Mouse (Mus musculus) intestine, embryonic 16.5 days (tissue): ENCODE results near the gene Selplg. TPM values are rescaled to one million over a fixed set of nuclear protein-coding genes. Genes with fewer than 3 reads are reported as not detected.
A peak's percentile ranks its signal among the peaks of the same experiment; 100 is the strongest.
"Not testable (repeated sequence)": the region's sequence is repeated elsewhere in the genome, so short reads cannot be mapped to it uniquely, and the experiment has no call there.

Source experiments
- ATAC-seq: fragments of 200-750 bp; cut with Nextera tagmentation; 2 replicates; pipeline ENCODE4 v1.8.0; 2017; ENCODE audit warnings: moderate TSS enrichment, moderate library complexity
- H3K27ac ChIP-seq: fragments of 300-500 bp; sonication (generic); 2 replicates; pipeline ENCODE4 v1.5.1; 2014; ENCODE audit warnings: mild to moderate bottlenecking, low read length
- H3K27me3 ChIP-seq: fragments of 300-500 bp; sonication (generic); replicated peaks from 2 replicates; pipeline ENCODE4 v1.6.1; 2014; ENCODE audit warnings: low read length, control low read depth, mixed read lengths; ENCODE audit not compliant: control insufficient read depth, insufficient read depth
- H3K36me3 ChIP-seq: fragments of 300-500 bp; sonication (generic); 2 replicates; pipeline ENCODE4 v1.6.1; 2014; ENCODE audit warnings: low read length, control low read depth; ENCODE audit not compliant: control insufficient read depth, insufficient read depth
- H3K4me1 ChIP-seq: fragments of 300-500 bp; sonication (generic); 2 replicates; pipeline ENCODE4 v1.6.1; 2014; ENCODE audit warnings: low read length, control low read depth, mixed read lengths; ENCODE audit not compliant: control insufficient read depth, insufficient read depth
- H3K4me2 ChIP-seq: fragments of 300-500 bp; sonication (generic); 2 replicates; pipeline ENCODE4 v1.6.1; 2014; ENCODE audit warnings: low read depth, low read length, control low read depth
- H3K4me3 ChIP-seq: fragments of 300-500 bp; sonication (generic); 2 replicates; pipeline ENCODE4 v1.5.1; 2014; ENCODE audit warnings: mild to moderate bottlenecking, low read length
- H3K9ac ChIP-seq: fragments of 300-500 bp; sonication (generic); 2 replicates; pipeline ENCODE4 v1.6.1; 2014; ENCODE audit warnings: low read depth, low read length
- H3K9me3 ChIP-seq: fragments of 300-500 bp; sonication (generic); 2 replicates; pipeline ENCODE4 v1.6.1; 2016; ENCODE audit warnings: low read length, control low read depth; ENCODE audit not compliant: control insufficient read depth
- WGBS: fragments of 180-500 bp; shearing (Covaris S2); extraction: QIAGEN DNeasy Blood & Tissue Kit; methylation state at CpG from one replicate; pipeline ENCODE4 v1.1.7; 2014; 5-methylcytosine and 5-hydroxymethylcytosine counted together
- polyA plus RNA-seq: library from polyadenylated mRNA; unstranded; fragments of >200 nt; fragmentation: Nextera tagmentation; extraction: Ambion mirVana; gene quantifications from 2 replicates; pipeline ENCODE4 v1.2.1, GENCODE M21; 2015

Gene Selplg
- polyA plus RNA-seq, 1 experiment from 2014 or later: 6.8 TPM

GRCm38 (mm10) chr5:113781254-113781653, 51.2 kb downstream of the Selplg start:
- H3K27ac ChIP-seq: no peak overlapping the region
- no peaks in the 10 kb centered on the region for H3K27me3 ChIP-seq
- peaks cover 6% of the 10 kb centered on the region for H3K4me1 ChIP-seq
- no peaks in the 10 kb centered on the region for H3K9me3 ChIP-seq
- no peak overlapping the region for H3K4me2 ChIP-seq
- no peak overlapping the region for H3K9ac ChIP-seq
- peaks cover 4% of the 10 kb centered on the region; the same call in 1 of the 2 replicates for H3K36me3 ChIP-seq
- ATAC-seq: no peak
- 67% methylated on average over 7 of the region's 7 CpGs for WGBS
- no peak overlapping the region for H3K4me3 ChIP-seq

DNA sequence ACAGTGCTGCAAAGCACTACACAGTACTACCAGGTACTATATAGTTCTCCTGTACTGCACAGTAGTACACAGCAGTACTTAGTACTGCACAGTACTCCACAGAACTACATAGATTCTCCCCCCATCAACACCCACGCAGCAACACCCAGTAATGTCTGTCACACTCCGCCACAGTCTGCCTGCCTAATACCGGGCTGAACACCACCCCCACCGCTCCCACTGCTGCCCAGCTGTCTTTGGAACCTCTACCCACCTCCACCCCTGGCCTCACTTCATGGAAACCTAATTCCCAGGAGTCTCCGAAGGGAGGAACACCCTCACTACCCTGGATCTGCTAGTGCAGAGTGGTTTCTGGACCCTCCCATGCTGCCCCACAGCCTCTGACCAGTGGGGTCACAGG, 51.7 kb downstream of the Selplg start:
- 86% methylated on average over 5 of the region's 5 CpGs for WGBS
- no peaks in the 10 kb centered on the region for H3K27me3 ChIP-seq
- H3K4me2 ChIP-seq: no peak overlapping the region
- peaks cover 6% of the 10 kb centered on the region for H3K4me1 ChIP-seq
- ATAC-seq: no peak
- peaks cover 8% of the 10 kb centered on the region for H3K36me3 ChIP-seq
- H3K4me3 ChIP-seq: no peak overlapping the region
- H3K27ac ChIP-seq: no peak overlapping the region
- H3K9ac ChIP-seq: no peak overlapping the region
- no peaks in the 10 kb centered on the region for H3K9me3 ChIP-seq

GRCm38 (mm10) chr5:113780082-113780752, 52.2 kb downstream of the Selplg start:
- H3K27ac ChIP-seq: no peak overlapping the region
- no peak overlapping the region for H3K4me2 ChIP-seq
- peaks cover 12% of the 10 kb centered on the region for H3K36me3 ChIP-seq
- no peaks in the 10 kb centered on the region for H3K9me3 ChIP-seq
- 94% methylated on average over 3 of the region's 3 CpGs for WGBS
- H3K27me3 ChIP-seq: no peaks in the 10 kb centered on the region
- no peak overlapping the region for H3K9ac ChIP-seq
- no peak overlapping the region for H3K4me3 ChIP-seq
- H3K4me1 ChIP-seq: peaks cover 6% of the 10 kb centered on the region
- no peak for ATAC-seq

- no peaks in the 10 kb centered on the region for H3K9me3 ChIP-seq
- ATAC-seq: no peak
- 80% methylated on average over 5 of the region's 5 CpGs for WGBS
- no peak overlapping the region for H3K4me3 ChIP-seq
- H3K27ac ChIP-seq: no peak overlapping the region
- H3K4me2 ChIP-seq: no peak overlapping the region
- no peak overlapping the region for H3K9ac ChIP-seq
- H3K36me3 ChIP-seq: peaks cover 17% of the 10 kb centered on the region
- H3K27me3 ChIP-seq: no peaks in the 10 kb centered on the region
- peaks cover 6% of the 10 kb centered on the region for H3K4me1 ChIP-seq
Measured at GRCm38 (mm10) chr5:113779569-113779968, 52.9 kb downstream of the Selplg start.

- H3K9ac ChIP-seq, H3K9me3 ChIP-seq, H3K4me2 ChIP-seq, H3K4me3 ChIP-seq, H3K27me3 ChIP-seq, H3K27ac ChIP-seq, ATAC-seq: not testable (repeated sequence)
- Histone ChIP-seq H3K4me1 (peaks cover 11% of the 10 kb centered on the region), H3K36me3 (peaks cover 17% of the 10 kb centered on the region)
- 86% methylated on average over 8 of the region's 8 CpGs for WGBS
Measured at GRCm38 (mm10) chr5:113777728-113778127, 54.7 kb downstream of the Selplg start.

DNA sequence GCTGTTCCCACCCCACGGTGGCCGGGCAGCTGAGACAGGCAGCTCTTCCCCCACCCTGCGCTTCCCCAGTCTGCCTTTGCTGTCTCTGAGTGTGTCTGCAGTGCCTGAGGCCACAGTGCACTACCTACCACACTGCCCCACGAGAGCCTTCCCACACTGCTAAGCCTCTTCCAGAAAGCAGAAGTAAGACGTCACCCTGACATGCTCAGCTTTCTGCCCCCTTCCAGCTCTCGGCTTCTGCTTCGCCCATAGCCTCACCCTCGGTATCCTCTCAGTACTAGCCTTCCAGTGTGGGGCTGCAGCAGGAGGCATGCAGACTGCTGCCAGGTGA, 55.6 kb downstream of the Selplg start:
- no peak overlapping the region for H3K27ac ChIP-seq
- H3K9me3 ChIP-seq: no peaks in the 10 kb centered on the region
- WGBS: 88% methylated on average over 8 of the region's 8 CpGs
- H3K36me3 ChIP-seq: peaks cover 17% of the 10 kb centered on the region
- H3K4me2 ChIP-seq: no peak overlapping the region
- H3K9ac ChIP-seq: no peak overlapping the region
- H3K27me3 ChIP-seq: no peaks in the 10 kb centered on the region
- no peak for ATAC-seq
- no peak overlapping the region for H3K4me3 ChIP-seq
- peaks cover 11% of the 10 kb centered on the region for H3K4me1 ChIP-seq

- no peak overlapping the region for H3K27ac ChIP-seq
- no peak overlapping the region for H3K4me3 ChIP-seq
- peaks cover 17% of the 10 kb centered on the region for H3K36me3 ChIP-seq
- no peak overlapping the region for H3K4me2 ChIP-seq
- ATAC-seq: no peak
- no peaks in the 10 kb centered on the region for H3K9me3 ChIP-seq
- 88% methylated on average over 15 of the region's 15 CpGs for WGBS
- H3K27me3 ChIP-seq: no peaks in the 10 kb centered on the region
- peaks cover 11% of the 10 kb centered on the region for H3K4me1 ChIP-seq
- no peak overlapping the region for H3K9ac ChIP-seq
Measured at GRCm38 (mm10) chr5:113776128-113776895, 56.1 kb downstream of the Selplg start.

GRCm38 (mm10) chr5:113775585-113775984, 56.9 kb downstream of the Selplg start:
- Histone ChIP-seq H3K4me1 (peaks cover 11% of the 10 kb centered on the region), H3K9ac (no peak overlapping the region), H3K27me3 (no peaks in the 10 kb centered on the region), H3K4me2 (no peak overlapping the region), H3K4me3 (no peak overlapping the region), H3K9me3 (no peaks in the 10 kb centered on the region), H3K27ac (no peak overlapping the region), H3K36me3 (peaks cover 17% of the 10 kb centered on the region)
- WGBS: 92% methylated on average over 10 of the region's 10 CpGs
- ATAC-seq: no peak

GRCm38 (mm10) chr5:113773664-113774063, 58.8 kb downstream of the Selplg start:
- peak overlapping the region; percentile 81 for H3K4me2 ChIP-seq
- no peak overlapping the region for H3K27ac ChIP-seq
- H3K4me3 ChIP-seq: peak overlapping the region; percentile 99
- H3K9ac ChIP-seq: peak overlapping the region; percentile 78
- 2% methylated on average over 7 of the region's 7 CpGs for WGBS
- no peak for ATAC-seq
- H3K27me3 ChIP-seq: no peaks in the 10 kb centered on the region
- no peaks in the 10 kb centered on the region for H3K9me3 ChIP-seq
- H3K4me1 ChIP-seq: peaks cover 22% of the 10 kb centered on the region
- H3K36me3 ChIP-seq: peaks cover 17% of the 10 kb centered on the region
